Mouse (Mus musculus) heart, postnatal 14 days (tissue): ENCODE measurements at regions not wholly inside any gene's neighbourhood (a gene's known extent, or its start where the extent isn't known, plus 50 kb on each side); places are given as distances from the start of the nearest gene placed in this dataset.

Experiments used
- DNase-seq, 2 experiments: peaks; one replicate each; pipeline ENCODE4 v3.0.0; 2021 to 2022
- intact Hi-C: fragments of 180-260 bp; cut with DNase I; formaldehyde crosslinking; loops from one replicate; pipeline ENCODE4 v1.15.1; 2025

DNA sequence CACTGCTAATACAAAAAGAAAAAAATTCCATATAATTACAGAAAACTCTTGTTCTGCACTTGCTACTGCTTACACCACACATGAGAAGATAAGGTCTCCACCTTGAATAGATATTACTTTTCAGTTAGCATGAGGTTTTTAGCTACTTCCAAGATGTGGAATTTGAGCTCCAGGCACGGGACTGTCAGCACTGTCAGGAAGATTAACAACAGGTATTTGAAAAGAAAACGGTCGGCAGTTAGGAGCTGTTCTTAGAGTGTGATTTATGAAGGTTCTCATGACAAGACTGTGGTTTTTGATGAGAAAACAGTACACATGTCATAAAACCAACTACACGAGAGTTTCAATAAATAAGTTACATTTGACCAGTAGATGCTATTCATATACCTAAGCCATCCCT lies 2970.4 kb upstream of the 5930422O12Rik start:
- no peak for DNase-seq
- intact Hi-C loops: no loop called here

DNA sequence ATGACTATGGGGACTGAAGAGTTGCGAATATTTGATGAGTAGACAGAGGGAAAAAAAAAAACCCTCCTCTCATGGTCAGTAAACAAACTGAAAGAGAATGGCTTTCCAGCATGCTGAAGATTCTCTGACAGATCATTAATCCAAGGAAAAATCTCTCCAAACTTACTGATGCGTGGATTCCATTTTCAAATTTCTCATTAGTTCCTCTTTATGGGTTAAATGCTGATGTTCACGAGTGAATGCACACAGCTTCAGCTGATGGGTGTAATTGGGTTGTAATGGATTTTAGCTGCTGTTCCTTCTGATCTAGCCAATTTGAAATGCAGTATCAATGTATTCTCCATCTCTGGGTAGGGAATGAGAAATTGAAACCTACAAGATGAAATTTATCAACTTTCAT lies 2945.6 kb upstream of the 5930422O12Rik start:
- intact Hi-C loops: no loop called here
- DNase-seq: no peak

DNA sequence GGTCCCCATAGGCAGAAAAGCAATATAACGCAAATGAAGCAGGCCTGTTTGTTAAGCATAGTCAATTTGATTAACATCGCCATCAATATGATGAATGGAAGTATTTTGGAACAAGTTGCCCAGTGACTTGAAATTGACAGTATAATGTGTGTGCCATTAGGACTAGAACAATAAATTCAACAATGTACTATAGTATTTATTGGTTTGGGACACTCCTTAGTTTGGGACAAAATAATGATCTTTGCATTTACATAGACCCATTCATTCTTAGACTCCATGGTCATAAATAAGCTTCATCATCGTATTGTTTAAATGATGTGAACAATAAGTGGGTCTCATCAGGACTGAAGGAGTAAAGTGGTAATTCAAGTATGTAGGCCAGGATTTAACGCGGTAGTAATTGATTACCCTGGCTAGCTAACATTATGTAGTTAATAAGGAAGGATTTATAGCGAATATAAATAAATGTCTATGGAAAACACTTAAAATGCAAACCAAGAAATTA lies 2933.6 kb upstream of the 5930422O12Rik start:
- DNase-seq: no peak
- intact Hi-C loops: no loop called here

DNA sequence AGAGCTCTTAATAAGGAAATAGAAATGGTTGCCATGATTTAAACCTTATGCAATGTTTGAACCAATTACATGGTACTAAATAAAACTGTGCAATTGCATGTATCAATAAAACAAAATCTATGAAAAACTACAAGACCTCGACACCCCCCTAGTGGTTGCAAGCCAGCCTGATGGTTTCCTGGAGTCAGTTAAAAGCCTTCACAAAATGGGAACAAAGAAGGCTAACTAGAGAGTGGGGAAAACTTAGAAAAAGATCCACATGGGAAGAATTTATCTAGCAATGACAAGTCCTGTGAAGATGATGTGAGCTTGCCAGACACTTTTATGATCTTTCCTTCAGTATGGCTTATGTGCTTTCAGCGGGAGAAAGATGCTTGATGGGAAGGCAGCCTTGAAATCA lies 2926.3 kb upstream of the 5930422O12Rik start:
- DNase-seq: no peak
- intact Hi-C loops: no loop called here

DNA sequence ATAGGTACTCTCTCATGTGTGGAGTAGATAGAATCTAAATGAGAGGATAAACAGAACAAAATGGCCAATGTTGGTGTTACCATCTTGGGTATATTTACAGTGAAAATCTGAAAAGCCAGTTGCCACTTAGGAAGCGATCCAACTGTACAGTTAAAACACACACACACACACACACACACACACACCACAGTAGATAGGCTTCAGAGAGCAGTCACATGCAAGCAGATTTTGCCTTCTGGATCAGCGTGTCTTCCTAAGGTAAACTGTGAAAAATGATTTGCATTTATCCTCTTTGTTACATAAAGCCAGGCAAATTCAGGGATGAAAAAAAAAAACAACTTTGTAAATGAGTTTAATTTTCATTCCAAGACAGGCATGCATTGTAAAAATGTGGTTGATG lies 2917.2 kb upstream of the 5930422O12Rik start:
- DNase-seq: no peak
- intact Hi-C loops: no loop called here

DNA sequence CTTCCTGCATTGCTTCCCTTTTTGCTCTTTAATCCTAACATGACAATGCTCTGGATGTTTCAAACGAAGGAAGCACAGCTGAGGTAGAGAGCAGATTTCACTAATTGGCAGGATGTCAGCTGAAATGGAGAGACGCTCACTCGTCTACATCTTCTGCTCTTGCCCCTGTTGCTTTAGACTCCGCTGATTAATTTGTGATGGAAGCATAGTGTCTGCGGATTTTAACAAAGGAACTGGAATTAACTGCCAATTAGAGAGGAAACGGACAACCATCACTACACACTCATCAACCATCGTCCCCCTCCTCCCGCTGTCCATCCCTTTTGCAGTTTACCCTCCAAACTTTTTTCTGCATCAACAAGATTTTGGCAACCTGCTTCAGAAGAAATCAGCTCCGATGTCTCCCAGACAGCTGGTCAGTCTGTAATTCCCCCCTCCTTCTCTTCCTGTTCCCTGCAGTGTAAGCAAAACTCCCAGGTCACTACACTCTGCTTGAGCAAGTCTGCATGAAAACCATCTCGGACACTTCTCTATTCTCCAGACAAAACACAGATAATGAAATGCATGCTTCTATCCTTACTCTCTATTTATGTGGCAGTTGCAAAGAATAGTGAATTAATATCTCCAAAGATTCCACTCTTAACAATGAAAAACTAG lies 2905.6 kb upstream of the 5930422O12Rik start:
- intact Hi-C loops: no loop called here
- DNase-seq: no peak

DNA sequence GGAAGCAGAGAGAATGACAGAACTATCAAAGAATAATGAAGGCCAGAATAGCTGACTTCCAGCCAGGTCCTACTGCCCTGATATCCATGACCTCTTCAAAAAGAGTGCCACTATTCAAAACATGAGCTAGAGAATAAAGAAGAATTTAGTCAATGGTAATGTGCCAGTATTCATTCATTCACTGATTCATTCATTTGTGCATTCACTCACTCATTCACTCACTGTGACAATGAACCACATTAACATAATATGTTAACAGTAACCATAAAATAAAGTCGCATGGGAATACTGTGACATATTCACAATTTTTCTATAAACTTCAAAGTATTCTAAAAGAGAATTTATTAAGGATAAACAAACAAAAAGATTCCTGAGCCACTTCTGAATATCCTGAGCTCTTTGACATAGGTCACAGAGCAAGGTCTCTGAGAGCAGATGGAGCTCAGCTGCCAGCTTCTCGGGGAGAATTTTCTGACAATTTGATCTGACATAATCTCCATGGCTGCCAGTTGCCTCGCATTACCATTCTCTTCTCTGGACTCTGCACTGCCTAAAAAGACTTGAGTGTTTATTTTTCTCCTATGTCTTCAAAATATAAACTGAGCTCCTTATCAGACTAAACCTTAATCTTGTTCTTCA lies 2895.5 kb upstream of the 5930422O12Rik start:
- intact Hi-C loops: no loop called here
- no peak for DNase-seq

DNA sequence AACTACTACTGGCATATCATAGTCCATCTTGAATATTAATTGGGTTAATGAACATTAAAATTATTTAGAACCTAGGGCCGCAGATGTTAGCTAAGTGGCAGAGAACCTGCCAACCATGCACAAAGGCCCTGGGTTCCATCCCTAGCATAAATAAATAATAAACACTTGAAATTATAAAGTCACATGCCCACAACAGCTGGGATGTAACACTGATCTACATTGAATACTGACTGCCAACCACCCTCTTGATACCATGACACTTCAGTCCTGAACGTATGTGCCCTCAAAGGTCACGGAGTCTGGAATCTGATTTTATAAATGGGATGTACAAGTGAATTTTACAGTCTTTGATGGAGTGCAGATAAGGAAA lies 2895.0 kb upstream of the 5930422O12Rik start:
- intact Hi-C loops: no loop called here
- no peak for DNase-seq

DNA sequence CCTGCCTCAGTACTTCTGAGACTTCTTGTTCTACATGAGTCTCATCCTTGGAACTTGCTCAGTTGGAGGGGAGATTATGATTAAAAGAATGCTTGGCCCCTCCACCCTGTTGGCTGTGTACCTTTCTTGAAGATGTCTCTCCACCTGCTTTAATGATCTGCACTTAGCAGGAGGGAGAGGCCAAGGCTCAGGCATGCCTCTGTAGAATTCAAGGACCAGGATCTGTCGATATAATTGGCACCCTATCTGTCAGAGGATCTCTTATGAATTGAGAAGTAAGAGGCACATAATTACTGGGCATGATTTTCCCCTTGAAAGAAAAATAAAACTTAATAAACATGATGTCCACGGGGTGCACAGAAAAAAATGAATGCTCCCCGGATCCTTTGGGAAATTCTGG lies 2893.1 kb upstream of the 5930422O12Rik start:
- intact Hi-C loops: no loop called here
- no peak for DNase-seq

DNA sequence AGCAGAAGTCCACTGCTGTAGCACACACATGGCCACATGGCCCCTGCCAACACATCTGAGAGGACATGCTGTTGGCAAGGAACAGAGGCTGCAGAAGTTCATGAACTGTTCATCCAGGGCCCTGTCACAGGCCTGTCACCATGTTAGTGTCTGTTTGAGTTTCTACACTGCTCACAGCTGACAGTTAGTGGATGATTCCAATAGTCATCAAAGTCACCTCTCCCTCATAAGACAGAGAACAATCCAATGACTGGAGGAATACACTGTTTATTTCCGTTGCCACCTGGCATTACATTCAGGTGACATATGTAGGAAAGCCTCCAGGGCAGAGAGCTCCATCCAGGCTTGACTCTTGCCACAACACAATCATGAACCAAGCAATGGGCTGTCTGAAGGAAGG lies 2886.3 kb upstream of the 5930422O12Rik start:
- intact Hi-C loops: no loop called here
- DNase-seq: no peak

DNA sequence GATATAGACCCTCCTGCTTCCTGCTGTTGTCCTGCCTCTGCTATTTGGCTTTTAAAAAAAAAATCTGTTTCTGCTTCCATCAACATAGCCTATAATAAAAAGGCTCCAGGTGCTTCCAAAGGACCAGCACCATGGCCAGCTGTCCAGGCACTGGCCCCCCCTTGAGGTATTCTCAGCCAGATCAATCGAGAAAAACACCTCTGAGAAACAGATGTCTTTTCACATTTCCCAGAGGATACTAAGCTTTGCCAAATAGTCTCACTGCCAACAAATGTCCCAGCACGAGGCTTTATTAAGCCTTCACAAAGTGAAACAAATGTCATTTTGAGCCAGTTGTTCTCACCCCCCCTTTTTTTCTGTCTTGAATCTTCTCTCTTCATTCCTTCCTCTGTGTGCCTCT lies 2880.7 kb upstream of the 5930422O12Rik start:
- intact Hi-C loops: no loop called here
- DNase-seq: no peak

DNA sequence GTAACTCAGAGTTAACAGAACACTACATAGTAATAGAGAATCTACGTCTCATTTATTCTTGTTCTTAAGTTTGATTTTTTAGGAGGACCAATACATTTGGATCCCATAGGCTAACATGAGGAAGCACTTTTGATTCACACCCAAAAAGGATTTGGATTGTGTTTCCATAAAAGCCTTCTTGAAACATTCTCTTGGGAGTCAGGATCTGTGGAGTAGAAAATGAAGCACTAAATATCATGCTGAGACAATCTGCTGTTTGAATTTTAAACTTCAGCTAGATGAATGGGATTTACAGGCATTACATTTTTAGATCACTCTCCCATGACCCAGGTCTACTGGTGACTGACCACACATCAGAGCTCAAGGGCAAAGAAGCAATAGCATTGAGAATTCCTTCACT lies 2877.5 kb upstream of the 5930422O12Rik start:
- no peak for DNase-seq
- intact Hi-C loops: no loop called here

DNA sequence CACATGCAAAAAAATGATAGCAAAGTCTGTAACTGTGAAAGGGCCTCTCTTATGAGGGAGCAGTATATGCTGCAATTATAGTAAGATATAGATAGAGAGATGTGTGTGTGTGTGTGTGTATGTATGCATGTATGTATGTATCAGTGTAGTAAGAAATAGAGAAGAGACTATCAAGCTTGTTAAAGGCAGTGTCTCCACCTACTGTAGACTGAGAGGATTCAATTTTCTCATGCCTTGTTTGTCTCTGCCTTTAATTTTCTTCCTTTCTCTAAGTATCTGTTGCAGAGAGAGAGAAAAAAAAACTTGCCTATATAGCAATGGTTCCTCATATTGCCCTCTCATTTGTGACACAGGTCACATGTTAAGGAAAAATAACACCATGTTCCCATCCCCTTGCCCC lies 2871.1 kb upstream of the 5930422O12Rik start:
- DNase-seq: no peak
- intact Hi-C loops: no loop called here

DNA sequence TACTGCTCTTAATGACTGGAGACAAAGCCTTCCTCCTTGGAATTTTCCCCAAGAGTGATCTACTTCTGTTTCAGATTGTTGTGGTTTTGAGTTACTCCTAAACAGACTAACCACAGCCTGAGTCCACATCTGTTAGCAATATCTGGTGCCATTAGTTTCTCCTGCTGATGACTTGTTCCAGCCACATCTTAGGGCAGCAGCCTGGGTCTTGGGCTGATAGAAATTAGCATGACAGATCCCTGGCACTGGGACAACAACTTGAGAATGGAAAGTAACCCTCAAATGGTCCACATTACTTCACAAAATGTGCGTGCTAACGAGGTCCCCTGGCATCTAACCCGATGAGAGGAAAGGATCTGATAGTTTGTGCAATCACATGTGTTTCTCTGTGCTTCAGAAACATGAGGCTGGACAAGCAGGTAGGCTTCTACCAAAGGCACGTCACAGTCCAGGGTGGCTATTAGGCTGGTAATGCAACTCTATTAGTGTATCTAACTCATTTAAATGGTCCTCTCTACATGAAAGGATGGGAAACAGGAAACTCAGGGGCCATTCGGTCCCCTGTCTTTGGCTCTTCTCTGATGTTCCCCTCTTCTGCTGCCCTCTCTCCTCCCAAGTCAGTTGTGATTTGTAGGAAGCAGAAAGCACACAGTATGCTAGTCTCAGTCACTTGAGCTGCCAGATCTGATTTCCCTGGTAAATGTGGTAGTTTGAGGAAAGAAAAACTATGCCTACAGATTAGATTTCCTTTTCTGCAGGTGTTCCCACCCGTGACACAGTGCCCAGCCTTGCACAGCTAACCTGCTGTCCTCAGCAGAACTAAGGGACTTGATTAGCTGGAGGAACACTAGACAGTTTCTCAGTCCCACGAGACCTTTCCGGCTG lies 2866.9 kb upstream of the 5930422O12Rik start:
- intact Hi-C loops: no loop called here
- DNase-seq: no peak

DNA sequence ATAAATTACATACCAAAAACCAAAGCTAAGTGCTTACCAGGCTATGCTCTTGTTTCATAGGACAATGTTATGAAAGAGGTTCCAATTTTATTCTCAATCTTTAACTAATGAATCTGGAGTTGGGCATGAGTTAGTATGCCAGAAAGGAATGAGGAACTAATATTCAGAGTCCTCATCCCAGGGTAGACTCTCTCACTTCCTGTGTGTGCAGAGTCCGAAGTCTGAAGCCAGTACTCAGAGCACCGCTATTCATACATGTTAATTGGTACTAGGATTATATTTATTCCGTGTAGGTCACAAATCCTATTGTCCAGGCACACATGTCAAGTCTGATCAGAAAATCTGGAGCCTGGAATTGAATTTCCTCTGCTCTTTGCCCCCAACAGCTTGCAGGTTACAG lies 2858.7 kb upstream of the 5930422O12Rik start:
- intact Hi-C loops: no loop called here
- DNase-seq: no peak

DNA sequence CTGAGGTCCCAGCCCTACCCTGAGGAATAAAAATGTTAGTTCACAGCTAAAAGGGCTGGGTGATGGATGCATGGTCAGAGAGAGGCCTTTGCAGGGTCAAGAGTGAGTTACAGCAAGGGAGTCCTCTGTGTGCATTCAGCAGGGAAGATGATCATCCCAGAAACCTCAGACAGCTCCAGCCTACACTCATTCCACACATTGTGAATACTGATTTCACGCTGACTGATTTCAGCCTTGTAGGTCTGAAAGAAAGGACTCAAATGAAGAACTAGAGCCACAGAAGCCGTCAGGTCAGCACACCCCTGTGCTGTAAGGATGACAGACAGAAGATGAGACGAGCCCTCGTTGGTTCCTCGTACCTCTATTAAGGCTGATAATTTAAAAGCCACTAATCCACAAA lies 2858.0 kb upstream of the 5930422O12Rik start:
- DNase-seq: no peak
- intact Hi-C loops: no loop called here

DNA sequence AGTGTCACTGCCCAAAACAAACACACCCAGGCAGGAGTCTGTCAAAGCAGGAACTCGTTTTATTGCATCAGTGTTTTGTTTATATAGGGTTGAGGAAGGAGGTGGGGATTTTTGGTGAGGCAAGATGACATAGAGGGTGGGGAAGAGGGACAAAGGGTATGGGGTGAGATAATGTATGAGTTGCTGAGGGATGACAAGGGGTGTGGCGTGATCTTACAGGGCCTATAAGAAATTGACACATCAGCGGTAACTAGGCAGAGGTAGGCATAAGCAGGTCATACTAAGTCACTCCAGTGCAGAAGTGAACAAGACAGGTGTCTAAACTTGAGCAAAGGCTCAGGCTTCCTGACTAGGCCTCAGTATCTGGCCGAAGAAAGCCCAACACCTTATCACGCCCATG lies 2841.0 kb upstream of the 5930422O12Rik start:
- DNase-seq: no peak
- intact Hi-C loops: no loop called here

DNA sequence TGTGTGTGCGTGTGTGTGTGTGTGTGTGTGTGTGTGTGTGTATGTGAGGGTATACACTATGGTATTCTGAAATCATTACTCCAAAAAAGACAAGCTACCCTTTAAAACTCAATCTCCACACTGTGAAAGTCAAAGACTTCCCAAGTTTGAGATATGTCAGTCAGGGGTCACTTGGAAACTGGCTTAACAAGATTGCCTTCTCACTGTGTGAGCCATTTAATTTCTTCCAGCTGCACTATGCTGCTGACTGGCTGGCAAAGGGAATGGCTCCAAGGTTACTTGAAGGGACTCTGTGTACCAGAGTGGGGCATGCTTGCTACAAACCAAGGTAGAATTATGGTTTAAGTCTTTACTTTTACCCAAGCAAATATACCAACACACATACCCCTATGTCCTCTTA lies 2826.1 kb upstream of the 5930422O12Rik start:
- no peak for DNase-seq
- intact Hi-C loops: no loop called here

DNA sequence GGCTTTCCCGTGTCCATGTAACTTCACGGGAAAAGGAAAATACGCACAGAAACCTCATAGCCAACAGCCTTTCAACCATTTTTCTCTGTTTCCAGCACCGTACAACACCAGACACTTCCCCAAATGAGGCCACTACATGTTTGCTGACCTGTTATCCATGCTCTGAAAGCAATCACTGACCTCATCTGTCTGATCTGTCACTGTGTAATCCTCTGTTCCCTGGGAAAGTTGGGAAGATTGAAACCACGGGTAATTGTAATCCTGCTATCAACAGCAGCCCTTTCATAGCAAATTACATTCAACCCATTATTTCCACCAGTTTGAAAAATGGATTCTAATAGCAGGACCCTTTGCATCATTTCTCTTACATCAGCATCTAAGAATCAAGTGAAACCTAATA lies 2798.2 kb upstream of the 5930422O12Rik start:
- intact Hi-C loops: no loop called here
- no peak for DNase-seq

DNA sequence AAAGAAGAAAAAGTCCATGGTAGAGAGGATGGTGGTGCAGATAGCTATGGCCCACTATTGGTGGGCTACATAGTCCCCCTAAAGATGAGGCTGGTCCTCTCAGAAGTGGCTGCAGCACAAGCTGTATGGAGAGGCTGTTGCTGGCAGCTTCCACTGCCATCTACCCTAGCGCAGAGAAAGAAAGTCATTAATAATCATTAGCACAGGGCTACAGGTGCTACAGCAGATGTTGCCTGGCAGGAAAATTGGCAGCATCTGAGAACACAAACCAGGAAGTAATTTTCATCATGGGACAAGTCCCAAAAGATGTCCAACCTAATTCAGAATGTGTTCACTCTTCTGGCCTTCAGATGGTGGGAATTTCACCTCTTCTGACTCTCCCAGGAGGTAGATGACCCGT lies 2791.7 kb upstream of the 5930422O12Rik start:
- intact Hi-C loops: no loop called here
- no peak for DNase-seq

DNA sequence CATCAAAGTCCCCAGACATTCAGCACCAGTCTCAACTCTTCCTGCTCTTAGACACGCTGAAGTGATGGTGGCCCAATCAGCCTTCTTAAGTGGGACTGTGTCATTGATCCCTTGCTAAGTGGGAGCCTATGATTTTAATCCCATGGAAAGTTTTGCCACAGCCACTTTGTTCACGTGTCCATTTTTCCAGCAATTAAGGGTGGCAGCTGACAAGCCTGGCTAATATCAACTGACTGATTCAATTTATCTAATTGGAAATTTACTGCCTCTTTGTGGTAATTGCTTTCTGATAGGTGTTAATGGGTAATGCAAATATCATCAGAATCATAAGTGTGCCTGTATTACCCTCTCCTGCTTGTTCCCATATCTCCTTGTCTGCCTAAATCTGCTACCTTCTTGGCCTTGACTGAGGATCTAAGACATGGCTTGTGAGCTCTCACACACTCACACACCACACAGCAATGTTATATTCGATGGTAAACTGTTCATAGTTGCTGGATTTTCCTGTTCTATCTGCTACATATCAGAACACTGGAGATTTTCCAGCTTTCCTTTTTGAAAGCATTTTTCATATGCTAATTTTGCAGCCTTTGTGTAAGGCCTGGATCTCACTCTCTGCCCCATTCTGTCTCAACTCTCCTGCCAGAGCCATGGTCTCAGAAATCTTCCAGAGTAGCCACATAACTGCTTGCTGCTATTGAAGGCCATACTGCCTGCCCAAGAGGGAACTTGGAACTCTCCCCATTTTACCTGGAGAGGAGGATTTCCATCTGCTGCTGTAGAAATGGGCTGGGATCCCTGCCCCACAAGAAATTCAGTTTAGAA lies 2785.4 kb upstream of the 5930422O12Rik start:
- intact Hi-C loops: no loop called here
- DNase-seq: no peak
